Mouse (Mus musculus): Measurements from ENCODE around the gene Macf1. TPM values are rescaled to one million over a fixed set of nuclear protein-coding genes. Genes with fewer than 3 reads are reported as not detected.

Gene Macf1
- polyA plus RNA-seq, 1 experiment from 2014 or later: 108 TPM

DNA sequence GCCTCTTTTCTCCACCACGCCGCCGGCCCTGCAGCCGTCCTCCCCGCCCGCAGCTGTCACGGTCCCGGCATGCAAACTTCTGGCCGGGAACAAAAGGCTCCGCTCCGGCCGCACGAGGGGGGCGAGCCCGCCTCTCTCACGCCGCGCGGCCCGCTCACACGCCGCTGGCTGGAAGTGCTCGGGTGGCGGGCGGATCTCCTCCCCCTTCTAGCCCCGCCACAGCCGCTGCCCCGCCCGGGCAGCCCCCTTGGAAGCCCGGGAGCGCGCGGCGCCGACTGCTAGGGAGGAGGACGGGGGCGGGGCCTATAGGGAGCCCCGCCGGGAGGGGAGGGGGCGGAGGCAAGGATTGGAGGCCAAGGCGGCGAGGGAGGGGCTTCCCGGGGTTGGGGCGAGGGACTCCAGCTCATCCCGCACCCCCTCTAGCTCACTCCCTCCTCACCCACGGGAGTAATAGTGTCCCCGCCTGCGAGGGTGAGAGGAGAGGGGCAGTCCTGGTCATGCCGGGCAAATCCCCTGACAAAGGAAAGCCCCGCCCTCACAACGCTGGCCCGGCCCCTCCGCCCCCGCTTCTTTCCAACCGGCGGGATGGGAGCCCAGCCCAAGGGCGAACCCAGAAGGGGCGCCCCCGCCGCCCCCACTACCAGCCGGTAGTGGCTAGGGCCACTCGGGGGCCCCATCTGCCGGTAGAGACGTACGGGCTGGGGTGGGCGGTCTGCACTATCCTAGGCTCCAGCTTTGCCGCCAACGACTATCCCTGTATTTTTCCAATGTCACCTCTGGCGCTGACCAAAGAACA is 272.2 kb downstream of the Macf1 start:
- Histone ChIP-seq H3K4me1 (ENCODE audit: control insufficient read depth, insufficient read depth, low read length) (peaks cover 57% of the 10 kb centered on the region), H3K27me3 (ENCODE audit: control insufficient read depth, insufficient read depth, low read length) (no peaks in the 10 kb centered on the region), H3K27ac (ENCODE audit: low read depth, low read length) (peak overlapping the region; percentile 96), H3K4me3 (ENCODE audit: low read depth, low read length) (peak overlapping the region; percentile 86), H3K36me3 (ENCODE audit: control insufficient read depth, insufficient read depth, low read length) (no peaks in the 10 kb centered on the region; the same call in 1 of the 2 replicates), H3K4me2 (peak overlapping the region; percentile 86), H3K9ac (ENCODE audit: low read depth, low read length) (peak overlapping the region; percentile 86), H3K9me3 (replicated peaks; ENCODE audit: control insufficient read depth, low read length) (no peaks in the 10 kb centered on the region)
- under 1% methylated on average over 49 of the region's 69 CpGs for WGBS (ENCODE audit: insufficient replicate concordance)
- ATAC-seq (replicated peaks; ENCODE audit: insufficient number of reproducible peaks, low FRiP score, low TSS enrichment): peak; percentile 92

DNA sequence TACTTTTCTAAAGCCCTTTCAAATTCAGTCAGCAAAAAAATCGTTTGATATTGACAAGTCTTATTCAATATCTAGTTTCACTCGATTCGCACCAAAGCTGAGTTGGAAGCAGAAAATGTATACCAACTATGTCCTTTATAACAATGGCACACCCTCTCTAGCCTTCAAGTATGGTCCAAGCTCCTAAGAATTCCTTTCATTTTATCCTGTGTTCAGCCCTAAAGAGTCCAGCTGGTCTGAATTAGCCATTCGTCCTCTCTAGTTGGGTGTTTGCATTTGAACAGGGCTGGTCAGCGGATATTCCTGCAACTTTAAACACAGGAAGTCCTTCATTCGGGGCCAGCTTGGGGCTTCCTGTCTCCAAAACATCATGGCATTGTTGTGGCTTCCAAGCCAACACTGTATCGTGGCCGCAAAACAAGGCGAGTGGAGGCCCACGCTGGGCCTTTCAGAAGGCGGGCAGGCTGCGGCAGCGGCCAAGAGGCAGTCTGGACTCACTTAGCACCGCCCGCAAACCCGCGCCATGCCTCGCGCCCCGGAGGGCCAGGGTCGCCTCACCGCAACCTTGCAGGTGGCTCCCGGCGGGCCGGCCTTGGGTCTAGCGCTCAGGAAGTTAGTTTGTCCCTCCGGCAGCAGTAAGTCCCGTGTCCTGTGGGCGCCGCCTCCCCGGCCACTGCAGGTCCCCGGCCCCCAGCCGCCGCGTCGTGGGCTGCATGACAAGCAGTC is 273.0 kb downstream of the Macf1 start:
- H3K9me3 ChIP-seq (replicated peaks; ENCODE audit: control insufficient read depth, low read length): no peaks in the 10 kb centered on the region
- peak overlapping the region; percentile 86 for H3K9ac ChIP-seq (ENCODE audit: low read depth, low read length)
- H3K4me3 ChIP-seq (ENCODE audit: low read depth, low read length): peak overlapping the region; percentile 86
- peaks cover 65% of the 10 kb centered on the region for H3K4me1 ChIP-seq (ENCODE audit: control insufficient read depth, insufficient read depth, low read length)
- H3K27me3 ChIP-seq (ENCODE audit: control insufficient read depth, insufficient read depth, low read length): no peaks in the 10 kb centered on the region
- H3K27ac ChIP-seq (ENCODE audit: low read depth, low read length): peak overlapping the region; percentile 96
- 4% methylated on average over 36 of the region's 36 CpGs for WGBS (ENCODE audit: insufficient replicate concordance)
- no peaks in the 10 kb centered on the region; the same call in 1 of the 2 replicates for H3K36me3 ChIP-seq (ENCODE audit: control insufficient read depth, insufficient read depth, low read length)
- peak overlapping the region; percentile 86 for H3K4me2 ChIP-seq
- peak; percentile 46 for ATAC-seq (replicated peaks; ENCODE audit: insufficient number of reproducible peaks, low FRiP score, low TSS enrichment)

DNA sequence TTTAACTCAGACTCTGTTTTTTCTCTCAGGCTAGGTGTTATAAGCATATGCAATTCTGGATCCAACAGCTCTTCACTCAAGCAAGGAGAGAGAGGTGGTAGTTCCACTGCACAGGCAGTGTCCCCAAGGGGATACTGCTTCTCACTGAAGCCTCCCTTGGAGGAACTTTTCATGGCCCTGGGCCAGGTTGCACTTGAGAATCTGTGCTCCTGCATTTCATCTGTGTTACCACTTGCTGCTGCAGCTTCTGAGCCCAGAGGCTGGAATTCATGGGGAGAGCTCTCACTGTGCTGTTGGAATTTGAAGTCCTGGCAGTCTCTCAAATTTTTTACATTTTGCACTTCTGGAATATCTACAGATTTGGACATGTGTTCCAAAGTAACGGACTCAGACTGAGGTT is 274.4 kb downstream of the Macf1 start:
- Histone ChIP-seq H3K36me3 (ENCODE audit: control insufficient read depth, insufficient read depth, low read length) (no peaks in the 10 kb centered on the region; the same call in 1 of the 2 replicates), H3K4me2 (peak overlapping the region; percentile 86), H3K27me3 (ENCODE audit: control insufficient read depth, insufficient read depth, low read length) (no peaks in the 10 kb centered on the region), H3K4me3 (ENCODE audit: low read depth, low read length) (no peak overlapping the region), H3K9me3 (replicated peaks; ENCODE audit: control insufficient read depth, low read length) (no peaks in the 10 kb centered on the region), H3K27ac (ENCODE audit: low read depth, low read length) (peak overlapping the region; percentile 41; the same call in 1 of the 2 replicates), H3K9ac (ENCODE audit: low read depth, low read length) (no peak overlapping the region), H3K4me1 (ENCODE audit: control insufficient read depth, insufficient read depth, low read length) (peaks cover 75% of the 10 kb centered on the region)
- no peak for ATAC-seq (replicated peaks; ENCODE audit: insufficient number of reproducible peaks, low FRiP score, low TSS enrichment)
- WGBS (ENCODE audit: insufficient replicate concordance): 54% methylated on average over 1 of the region's 1 CpGs

DNA sequence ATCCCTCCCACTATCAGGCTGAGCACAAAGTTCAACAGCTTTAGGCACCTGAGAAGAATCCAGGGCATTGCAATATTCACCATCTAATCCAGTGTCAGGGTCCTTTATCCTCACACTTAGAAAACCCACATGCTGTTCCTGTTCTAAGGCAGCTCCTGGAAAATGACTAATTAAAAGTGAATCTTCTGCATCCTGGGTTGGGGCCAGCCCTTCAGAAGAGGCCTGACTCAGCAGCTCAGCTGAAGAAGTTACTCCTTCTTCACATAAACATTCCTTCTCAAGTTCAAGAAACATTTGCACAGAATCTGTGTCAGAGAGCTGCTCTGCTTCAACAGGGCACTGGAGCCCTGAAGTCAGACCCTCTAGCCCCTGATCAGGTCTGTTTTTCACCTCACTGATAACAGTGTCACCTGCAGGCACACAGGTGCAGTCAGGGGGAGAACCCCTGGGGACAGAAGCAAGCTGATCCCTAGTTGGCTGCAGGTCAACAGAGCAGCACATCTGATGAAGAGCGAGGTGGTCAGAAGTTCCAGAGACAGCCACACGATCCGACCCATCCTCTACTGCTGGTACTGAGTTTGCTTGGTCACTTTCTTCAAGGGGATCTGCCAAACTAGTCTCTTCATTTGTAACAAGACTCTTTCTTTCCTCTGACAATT is 275.0 kb downstream of the Macf1 start:
- Histone ChIP-seq H3K4me2 (peak overlapping the region; percentile 14; the same call in 1 of the 2 replicates), H3K36me3 (ENCODE audit: control insufficient read depth, insufficient read depth, low read length) (no peaks in the 10 kb centered on the region; the same call in 1 of the 2 replicates), H3K4me1 (ENCODE audit: control insufficient read depth, insufficient read depth, low read length) (peaks cover 71% of the 10 kb centered on the region), H3K9me3 (replicated peaks; ENCODE audit: control insufficient read depth, low read length) (no peaks in the 10 kb centered on the region), H3K27me3 (ENCODE audit: control insufficient read depth, insufficient read depth, low read length) (no peaks in the 10 kb centered on the region), H3K9ac (ENCODE audit: low read depth, low read length) (no peak overlapping the region), H3K4me3 (ENCODE audit: low read depth, low read length) (no peak overlapping the region), H3K27ac (ENCODE audit: low read depth, low read length) (peak overlapping the region; percentile 5; the same call in 1 of the 2 replicates)
- no peak for ATAC-seq (replicated peaks; ENCODE audit: insufficient number of reproducible peaks, low FRiP score, low TSS enrichment)
- WGBS (ENCODE audit: insufficient replicate concordance): 81% methylated on average over 3 of the region's 3 CpGs

DNA sequence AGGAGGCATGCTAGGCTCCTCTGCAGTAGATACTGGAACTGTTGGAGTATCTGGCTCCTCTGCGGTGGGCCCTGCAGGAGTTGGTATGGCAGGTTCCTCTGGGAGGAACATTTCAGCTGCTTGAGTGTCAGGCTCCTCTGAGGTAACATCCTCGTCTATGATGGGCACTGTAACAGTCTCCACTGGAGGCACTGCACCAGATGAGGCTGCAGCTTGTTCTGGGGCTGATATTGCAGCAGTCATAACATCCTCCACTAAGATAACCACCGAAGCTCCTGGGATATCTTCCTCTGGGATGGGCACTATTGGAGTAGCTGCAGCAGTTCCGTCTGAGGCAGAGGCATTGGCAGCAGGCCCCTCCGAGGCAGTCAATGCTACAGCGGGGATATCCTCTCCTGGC is 276.4 kb downstream of the Macf1 start:
- Histone ChIP-seq H3K4me2 (peak overlapping the region; percentile 20), H3K9me3 (replicated peaks; ENCODE audit: control insufficient read depth, low read length) (no peaks in the 10 kb centered on the region), H3K27ac (ENCODE audit: low read depth, low read length) (no peak overlapping the region), H3K36me3 (ENCODE audit: control insufficient read depth, insufficient read depth, low read length) (no peaks in the 10 kb centered on the region; the same call in 1 of the 2 replicates), H3K9ac (ENCODE audit: low read depth, low read length) (no peak overlapping the region), H3K27me3 (ENCODE audit: control insufficient read depth, insufficient read depth, low read length) (no peaks in the 10 kb centered on the region), H3K4me1 (ENCODE audit: control insufficient read depth, insufficient read depth, low read length) (peaks cover 60% of the 10 kb centered on the region), H3K4me3 (ENCODE audit: low read depth, low read length) (no peak overlapping the region)
- 57% methylated on average over 6 of the region's 6 CpGs for WGBS (ENCODE audit: insufficient replicate concordance)
- no peak for ATAC-seq (replicated peaks; ENCODE audit: insufficient number of reproducible peaks, low FRiP score, low TSS enrichment)

DNA sequence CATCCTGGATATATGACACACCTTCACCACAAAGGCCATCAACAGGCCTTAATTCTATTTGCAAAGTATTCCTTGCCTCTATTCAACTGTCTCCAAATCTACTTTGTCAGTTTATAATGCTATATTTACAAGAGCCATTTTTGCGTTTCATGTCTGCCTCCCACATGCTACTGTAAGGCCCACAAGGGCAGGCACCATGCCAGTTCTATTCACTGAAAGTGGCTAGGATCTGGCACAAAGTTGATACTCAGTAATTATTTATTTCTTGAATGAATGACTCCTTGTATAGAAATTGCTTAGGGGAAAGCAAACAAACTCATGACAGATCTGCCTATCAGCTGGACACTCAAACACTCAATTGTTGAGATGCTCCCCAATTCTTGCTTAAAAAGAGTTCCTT is 280.1 kb downstream of the Macf1 start:
- Histone ChIP-seq H3K4me2 (no peak overlapping the region), H3K9ac (ENCODE audit: low read depth, low read length) (no peak overlapping the region), H3K9me3 (replicated peaks; ENCODE audit: control insufficient read depth, low read length) (no peaks in the 10 kb centered on the region), H3K27me3 (ENCODE audit: control insufficient read depth, insufficient read depth, low read length) (no peaks in the 10 kb centered on the region), H3K4me1 (ENCODE audit: control insufficient read depth, insufficient read depth, low read length) (peaks cover 38% of the 10 kb centered on the region), H3K36me3 (ENCODE audit: control insufficient read depth, insufficient read depth, low read length) (peaks cover 13% of the 10 kb centered on the region), H3K4me3 (ENCODE audit: low read depth, low read length) (no peak overlapping the region), H3K27ac (ENCODE audit: low read depth, low read length) (no peak overlapping the region)
- no peak for ATAC-seq (replicated peaks; ENCODE audit: insufficient number of reproducible peaks, low FRiP score, low TSS enrichment)
- 70% methylated on average over 1 of the region's 1 CpGs for WGBS (ENCODE audit: insufficient replicate concordance)

DNA sequence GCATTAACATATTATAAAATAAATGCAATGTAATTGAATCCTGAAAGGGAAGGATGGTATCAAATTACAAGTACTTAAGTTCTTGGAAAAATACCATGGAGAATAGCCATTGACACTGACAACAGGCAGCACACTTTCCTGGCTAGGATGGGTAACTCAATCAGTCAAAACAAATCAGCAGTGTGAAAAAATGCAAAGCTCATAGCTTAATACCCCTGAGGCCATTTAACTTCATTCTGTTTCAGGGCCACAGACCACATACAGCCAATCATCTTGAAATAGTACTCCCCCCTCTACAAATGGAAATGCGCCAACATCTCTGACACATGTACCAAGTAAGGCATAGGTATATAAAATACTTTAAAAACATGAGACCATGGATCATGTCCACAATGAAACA is 281.9 kb downstream of the Macf1 start:
- Histone ChIP-seq H3K4me3 (ENCODE audit: low read depth, low read length) (no peak overlapping the region), H3K36me3 (ENCODE audit: control insufficient read depth, insufficient read depth, low read length) (peaks cover 18% of the 10 kb centered on the region), H3K27ac (ENCODE audit: low read depth, low read length) (no peak overlapping the region), H3K4me1 (ENCODE audit: control insufficient read depth, insufficient read depth, low read length) (peaks cover 23% of the 10 kb centered on the region), H3K9me3 (replicated peaks; ENCODE audit: control insufficient read depth, low read length) (no peaks in the 10 kb centered on the region), H3K4me2 (no peak overlapping the region), H3K27me3 (ENCODE audit: control insufficient read depth, insufficient read depth, low read length) (no peaks in the 10 kb centered on the region), H3K9ac (ENCODE audit: low read depth, low read length) (no peak overlapping the region)
- 83% methylated on average over 1 of the region's 1 CpGs for WGBS (ENCODE audit: insufficient replicate concordance)
- no peak for ATAC-seq (replicated peaks; ENCODE audit: insufficient number of reproducible peaks, low FRiP score, low TSS enrichment)

DNA sequence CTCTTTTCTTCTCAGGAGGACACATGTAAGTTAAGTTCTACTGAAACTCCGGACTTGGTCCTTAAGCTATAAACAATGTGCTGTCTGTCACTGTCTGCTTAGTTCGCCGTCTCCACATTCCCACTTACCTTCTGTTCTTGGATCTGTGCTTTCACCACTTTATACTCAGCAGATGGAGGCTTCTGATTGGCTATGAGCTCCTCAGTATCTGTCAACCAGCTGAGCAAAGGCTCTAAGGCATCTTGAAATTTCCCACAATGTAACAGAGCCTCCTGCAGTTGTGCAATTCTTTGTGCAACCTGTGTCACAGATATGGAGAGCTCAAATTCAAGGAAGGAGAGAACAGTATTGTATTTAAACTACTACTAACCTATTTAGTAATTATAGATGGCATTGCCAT is 282.9 kb downstream of the Macf1 start:
- Histone ChIP-seq H3K27me3 (ENCODE audit: control insufficient read depth, insufficient read depth, low read length) (no peaks in the 10 kb centered on the region), H3K4me1 (ENCODE audit: control insufficient read depth, insufficient read depth, low read length) (peaks cover 15% of the 10 kb centered on the region; the same call in 1 of the 2 replicates), H3K4me3 (ENCODE audit: low read depth, low read length) (no peak overlapping the region), H3K9me3 (replicated peaks; ENCODE audit: control insufficient read depth, low read length) (no peaks in the 10 kb centered on the region), H3K9ac (ENCODE audit: low read depth, low read length) (no peak overlapping the region), H3K27ac (ENCODE audit: low read depth, low read length) (no peak overlapping the region), H3K36me3 (ENCODE audit: control insufficient read depth, insufficient read depth, low read length) (peaks cover 22% of the 10 kb centered on the region), H3K4me2 (no peak overlapping the region)
- no peak for ATAC-seq (replicated peaks; ENCODE audit: insufficient number of reproducible peaks, low FRiP score, low TSS enrichment)
- WGBS (ENCODE audit: insufficient replicate concordance): 74% methylated on average over 3 of the region's 3 CpGs

All from heart, embryonic 11.5 days (tissue).